Mouse (Mus musculus): Measurements from ENCODE around the gene Pou2f2.
"Not testable (repeated sequence)": the region's sequence is repeated elsewhere in the genome, so short reads cannot be mapped to it uniquely, and the experiment has no call there.

Gene Pou2f2

GRCm38 (mm10) chr7:25067909-25068656 lies 111.4 kb downstream of the Pou2f2 start:
- peak in 1 of 2 experiments; percentile 39 for DNase-seq (ENCODE audit: low spot score in 2 of 2)

DNA sequence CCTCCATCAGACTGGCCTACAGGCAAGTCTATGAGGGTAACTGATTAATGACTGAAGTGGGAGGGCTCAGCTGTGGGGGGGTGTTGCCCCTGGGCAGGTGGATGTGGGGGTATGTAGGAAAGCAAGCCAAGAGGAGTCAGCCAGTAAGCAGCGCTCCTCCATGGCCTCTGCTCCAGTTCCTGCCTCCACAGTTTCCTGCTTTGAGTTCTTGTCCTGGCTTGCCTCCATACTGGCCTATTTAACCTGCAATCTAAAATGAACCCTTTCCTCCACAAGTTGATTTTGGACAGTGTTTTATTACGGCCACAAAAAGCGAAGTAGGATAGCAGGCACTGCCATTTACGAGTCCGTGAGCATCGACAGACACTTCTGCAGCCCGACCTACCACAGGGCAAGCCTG lies 112.2 kb downstream of the Pou2f2 start:
- DNase-seq (ENCODE audit: low spot score in 2 of 2) = no peak

GRCm38 (mm10) chr7:25063900-25064299 lies 115.6 kb downstream of the Pou2f2 start:
- DNase-seq (ENCODE audit: low spot score in 2 of 2) = peak; percentile 72 to 75

- no peak for DNase-seq (ENCODE audit: low spot score in 2 of 2)
Measured at GRCm38 (mm10) chr7:25063346-25063745, 116.2 kb downstream of the Pou2f2 start.

- no peak for DNase-seq (ENCODE audit: low spot score in 2 of 2)
Measured at GRCm38 (mm10) chr7:25058836-25059235, 120.7 kb downstream of the Pou2f2 start.

- DNase-seq (ENCODE audit: low spot score in 2 of 2) = no peak
Measured at GRCm38 (mm10) chr7:25058394-25058793, 121.1 kb downstream of the Pou2f2 start.

GRCm38 (mm10) chr7:25057888-25058287 lies 121.6 kb downstream of the Pou2f2 start:
- no peak for DNase-seq (ENCODE audit: low spot score in 2 of 2)

DNA sequence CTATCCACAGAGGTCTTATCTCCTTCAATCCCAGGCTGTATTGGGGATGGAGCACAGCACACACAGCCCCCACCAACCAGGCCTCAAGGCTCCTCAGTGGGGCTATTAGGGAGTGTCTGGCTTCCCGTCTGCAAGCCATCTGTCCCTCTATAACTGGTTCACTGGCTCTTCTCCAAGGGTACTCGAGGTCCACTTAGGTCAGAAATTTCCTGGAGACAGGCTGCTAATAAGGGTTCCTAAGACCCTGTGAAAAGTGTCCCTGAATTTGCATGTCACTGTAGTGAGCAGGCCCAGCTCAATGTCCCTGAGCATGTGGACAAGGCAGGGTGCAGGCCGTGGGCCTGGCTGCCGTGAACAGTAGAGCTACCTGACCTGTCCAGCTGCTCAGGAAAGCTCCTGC lies 122.6 kb downstream of the Pou2f2 start:
- no peak for DNase-seq (ENCODE audit: low spot score in 2 of 2)

- no peak for DNase-seq (ENCODE audit: low spot score in 2 of 2)
Measured at GRCm38 (mm10) chr7:25052587-25052986, 126.9 kb downstream of the Pou2f2 start.

GRCm38 (mm10) chr7:25049295-25049930 lies 130.1 kb downstream of the Pou2f2 start:
- DNase-seq (ENCODE audit: low spot score in 2 of 2) = peak; percentile 48 to 76

GRCm38 (mm10) chr7:25047363-25047762 lies 132.2 kb downstream of the Pou2f2 start:
- peak; percentile 65 to 71 for DNase-seq (ENCODE audit: low spot score in 2 of 2)

- not testable (repeated sequence) for DNase-seq (ENCODE audit: low spot score in 2 of 2)
Measured at GRCm38 (mm10) chr7:25044599-25044998, 134.9 kb downstream of the Pou2f2 start.

DNA sequence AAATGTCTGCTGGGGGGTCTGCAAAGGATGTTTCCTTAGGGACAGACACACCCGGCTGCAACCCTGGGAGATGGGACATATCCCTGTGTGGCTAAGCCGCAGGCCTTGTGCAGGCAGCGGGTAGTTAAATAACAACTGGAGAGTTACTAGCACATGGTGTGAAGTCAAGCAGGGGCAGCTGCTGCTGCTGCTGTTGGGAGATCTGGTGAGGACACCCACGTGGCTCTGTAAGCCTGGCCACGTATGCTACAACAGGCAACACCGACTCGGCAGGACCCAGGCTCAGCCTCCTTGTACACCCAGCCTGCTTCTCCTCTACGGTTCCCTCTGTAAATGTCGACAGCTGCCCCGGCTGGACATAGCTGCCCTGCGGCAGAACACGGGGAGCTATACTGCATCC lies 137.6 kb downstream of the Pou2f2 start:
- peak in 1 of 2 experiments; percentile 66 for DNase-seq (ENCODE audit: low spot score in 2 of 2)
